Mouse (Mus musculus): ENCODE measurements at regions not wholly inside any gene's neighbourhood (a gene's known extent, or its start where the extent isn't known, plus 50 kb on each side); places are given as distances from the start of the nearest gene placed in this dataset.

GRCm38 (mm10) chr16:24128566-24128965, 139.9 kb upstream of the Bcl6 start:
- peaks cover 5% of the 10 kb centered on the region for H3K4me1 ChIP-seq
- no peaks in the 10 kb centered on the region for H3K9me3 ChIP-seq
- H3K4me3 ChIP-seq (replicated peaks), result no peak overlapping the region
- peaks cover 2% of the 10 kb centered on the region for H3K27me3 ChIP-seq (replicated peaks)
- no peaks in the 10 kb centered on the region for H3K36me3 ChIP-seq (replicated peaks; ENCODE audit: low read length)
- no peak for TF ChIP-seq FLI1 (IDR thresholded peaks at IDR 0.05; ENCODE audit: low read length)
- TF ChIP-seq GATA1 (IDR thresholded peaks at IDR 0.05; ENCODE audit: borderline replicate concordance, low read length), result no peak

GRCm38 (mm10) chr16:24124766-24125165, 136.1 kb upstream of the Bcl6 start:
- no peak for TF ChIP-seq GATA1 (IDR thresholded peaks at IDR 0.05; ENCODE audit: borderline replicate concordance, low read length)
- TF ChIP-seq FLI1 (IDR thresholded peaks at IDR 0.05; ENCODE audit: low read length), result no peak
- H3K4me3 ChIP-seq (replicated peaks), result no peak overlapping the region
- no peaks in the 10 kb centered on the region for H3K27me3 ChIP-seq (replicated peaks)
- H3K9me3 ChIP-seq, result no peaks in the 10 kb centered on the region
- H3K4me1 ChIP-seq, result no peaks in the 10 kb centered on the region
- H3K36me3 ChIP-seq (replicated peaks; ENCODE audit: low read length), result no peaks in the 10 kb centered on the region

GRCm38 (mm10) chr16:24124083-24124482, 135.4 kb upstream of the Bcl6 start:
- TF ChIP-seq FLI1 (IDR thresholded peaks at IDR 0.05; ENCODE audit: low read length) (no peak), GATA1 (IDR thresholded peaks at IDR 0.05; ENCODE audit: borderline replicate concordance, low read length) (no peak)
- no peak overlapping the region for H3K4me3 ChIP-seq (replicated peaks)
- H3K27me3 ChIP-seq (replicated peaks), result no peaks in the 10 kb centered on the region
- H3K9me3 ChIP-seq, result no peaks in the 10 kb centered on the region
- H3K36me3 ChIP-seq (replicated peaks; ENCODE audit: low read length), result no peaks in the 10 kb centered on the region
- H3K4me1 ChIP-seq, result no peaks in the 10 kb centered on the region

- no peak overlapping the region for H3K4me3 ChIP-seq (replicated peaks)
- no peak for TF ChIP-seq FLI1 (IDR thresholded peaks at IDR 0.05; ENCODE audit: low read length)
- TF ChIP-seq GATA1 (IDR thresholded peaks at IDR 0.05; ENCODE audit: borderline replicate concordance, low read length), result no peak
- no peaks in the 10 kb centered on the region for H3K9me3 ChIP-seq
- H3K27me3 ChIP-seq (replicated peaks), result no peaks in the 10 kb centered on the region
- no peaks in the 10 kb centered on the region for H3K36me3 ChIP-seq (replicated peaks; ENCODE audit: low read length)
- no peaks in the 10 kb centered on the region for H3K4me1 ChIP-seq
Observed at GRCm38 (mm10) chr16:24121633-24122032, 133.0 kb upstream of the Bcl6 start.

- no peaks in the 10 kb centered on the region for H3K9me3 ChIP-seq
- H3K4me3 ChIP-seq (replicated peaks), result no peak overlapping the region
- no peaks in the 10 kb centered on the region for H3K27me3 ChIP-seq (replicated peaks)
- no peaks in the 10 kb centered on the region for H3K4me1 ChIP-seq
- H3K36me3 ChIP-seq (replicated peaks; ENCODE audit: low read length), result no peaks in the 10 kb centered on the region
- TF ChIP-seq GATA1 (IDR thresholded peaks at IDR 0.05; ENCODE audit: borderline replicate concordance, low read length) (no peak), FLI1 (IDR thresholded peaks at IDR 0.05; ENCODE audit: low read length) (no peak)
Observed at GRCm38 (mm10) chr16:24120836-24121235, 132.2 kb upstream of the Bcl6 start.

- TF ChIP-seq GATA1 (IDR thresholded peaks at IDR 0.05; ENCODE audit: borderline replicate concordance, low read length), result no peak
- TF ChIP-seq FLI1 (IDR thresholded peaks at IDR 0.05; ENCODE audit: low read length), result no peak
- peaks cover 2% of the 10 kb centered on the region for H3K27me3 ChIP-seq (replicated peaks)
- no peaks in the 10 kb centered on the region for H3K9me3 ChIP-seq
- H3K4me1 ChIP-seq, result no peaks in the 10 kb centered on the region
- no peak overlapping the region for H3K4me3 ChIP-seq (replicated peaks)
- H3K36me3 ChIP-seq (replicated peaks; ENCODE audit: low read length), result no peaks in the 10 kb centered on the region
Observed at GRCm38 (mm10) chr16:24118487-24118886, 129.8 kb upstream of the Bcl6 start.

GRCm38 (mm10) chr16:24102854-24103690, 114.4 kb upstream of the Bcl6 start:
- peaks cover 9% of the 10 kb centered on the region for H3K9me3 ChIP-seq
- H3K4me1 ChIP-seq, result peaks cover 6% of the 10 kb centered on the region; the same call in 1 of the 2 replicates
- no peak overlapping the region for H3K4me3 ChIP-seq (replicated peaks)
- TF ChIP-seq GATA1 (IDR thresholded peaks at IDR 0.05; ENCODE audit: borderline replicate concordance, low read length) (no peak), FLI1 (IDR thresholded peaks at IDR 0.05; ENCODE audit: low read length) (no peak)
- no peaks in the 10 kb centered on the region for H3K27me3 ChIP-seq (replicated peaks)
- no peaks in the 10 kb centered on the region for H3K36me3 ChIP-seq (replicated peaks; ENCODE audit: low read length)

GRCm38 (mm10) chr16:24097596-24097995, 108.9 kb upstream of the Bcl6 start:
- Histone ChIP-seq H3K4me3 (replicated peaks) (no peak overlapping the region), H3K9me3 (peaks cover 9% of the 10 kb centered on the region), H3K4me1 (no peaks in the 10 kb centered on the region), H3K36me3 (replicated peaks; ENCODE audit: low read length) (no peaks in the 10 kb centered on the region), H3K27me3 (replicated peaks) (peaks cover 4% of the 10 kb centered on the region)
- TF ChIP-seq GATA1 (IDR thresholded peaks at IDR 0.05; ENCODE audit: borderline replicate concordance, low read length) (no peak), FLI1 (IDR thresholded peaks at IDR 0.05; ENCODE audit: low read length) (no peak)

GRCm38 (mm10) chr16:24096076-24096475, 107.4 kb upstream of the Bcl6 start:
- H3K4me1 ChIP-seq, result no peaks in the 10 kb centered on the region
- no peaks in the 10 kb centered on the region for H3K36me3 ChIP-seq (replicated peaks; ENCODE audit: low read length)
- TF ChIP-seq GATA1 (IDR thresholded peaks at IDR 0.05; ENCODE audit: borderline replicate concordance, low read length) (no peak), FLI1 (IDR thresholded peaks at IDR 0.05; ENCODE audit: low read length) (no peak)
- peaks cover 7% of the 10 kb centered on the region for H3K27me3 ChIP-seq (replicated peaks)
- no peak overlapping the region for H3K4me3 ChIP-seq (replicated peaks)
- H3K9me3 ChIP-seq, result peaks cover 9% of the 10 kb centered on the region

GRCm38 (mm10) chr16:24095630-24096029, 107.0 kb upstream of the Bcl6 start:
- TF ChIP-seq GATA1 (IDR thresholded peaks at IDR 0.05; ENCODE audit: borderline replicate concordance, low read length) (no peak), FLI1 (IDR thresholded peaks at IDR 0.05; ENCODE audit: low read length) (no peak)

More at GRCm38 (mm10) chr16:24095630-24096029, 107.0 kb upstream of the Bcl6 start:
- Histone ChIP-seq H3K4me1 (no peaks in the 10 kb centered on the region), H3K9me3 (peaks cover 9% of the 10 kb centered on the region), H3K27me3 (replicated peaks) (peaks cover 7% of the 10 kb centered on the region), H3K36me3 (replicated peaks; ENCODE audit: low read length) (no peaks in the 10 kb centered on the region), H3K4me3 (replicated peaks) (no peak overlapping the region)
